Mouse (Mus musculus): ENCODE measurements around the gene Smco4.
"Not testable (repeated sequence)": the region's sequence is repeated elsewhere in the genome, so short reads cannot be mapped to it uniquely, and the experiment has no call there.

Gene Smco4

DNA sequence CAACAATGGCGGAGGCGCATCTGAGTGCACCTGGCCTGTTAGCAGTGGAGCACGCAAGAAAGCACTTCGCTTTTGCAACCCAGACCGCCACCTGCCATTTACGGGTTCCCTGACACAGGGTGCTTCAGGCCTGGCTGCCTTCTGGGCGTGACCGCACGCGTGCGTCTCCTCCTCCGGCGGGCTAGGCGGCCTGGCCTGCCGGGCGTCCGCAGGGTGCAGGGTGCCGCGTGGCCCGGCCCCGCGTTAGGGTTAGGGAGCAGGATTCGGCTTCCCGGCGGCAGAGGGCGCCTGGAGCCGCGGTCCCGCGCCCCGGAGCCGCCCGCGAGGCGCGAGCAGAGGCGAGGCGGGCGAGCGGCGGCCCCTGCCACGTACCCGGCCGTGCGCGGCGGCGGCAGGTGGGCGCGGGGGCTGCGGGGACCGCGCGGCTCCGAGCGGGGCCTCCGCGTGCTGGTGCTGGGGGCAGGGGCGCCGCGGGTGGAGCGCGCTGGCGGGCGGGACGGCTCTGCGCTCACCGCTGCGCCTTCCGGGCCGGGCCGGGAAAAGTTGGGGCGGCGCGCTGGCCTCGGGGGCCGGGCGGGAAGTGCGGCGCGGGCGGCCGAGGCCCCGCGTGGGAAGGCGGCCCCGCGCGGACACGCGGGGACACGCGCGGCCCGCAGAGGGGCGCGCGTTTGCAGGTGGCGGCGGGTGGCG is at the start of gene Smco4:
TSS of gene Smco4 (plus strand) at position 198 of the 690 bp plus-strand sequence.
- peak; percentile 61 to 76 for DNase-seq

DNA sequence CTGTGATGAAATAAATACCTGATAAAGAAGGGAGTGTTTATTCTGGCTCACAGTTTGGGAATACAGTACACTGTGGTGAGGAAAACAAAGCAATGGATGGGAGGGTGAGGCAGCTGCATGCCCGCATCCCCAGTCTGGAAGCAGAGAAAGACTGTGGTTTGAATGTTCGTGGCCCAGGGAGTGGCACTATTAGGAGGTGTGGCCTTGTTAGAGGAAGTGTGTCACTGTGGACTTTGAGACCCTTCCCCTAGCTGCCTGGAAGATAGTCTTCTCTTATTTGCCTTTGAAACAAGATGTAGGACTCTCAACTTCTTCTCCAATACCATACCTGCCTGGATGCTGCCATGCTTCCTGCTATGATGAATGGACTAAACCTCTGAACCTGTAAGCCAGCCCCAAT is 45.8 kb upstream of the Smco4 start:
- DNase-seq: no peak

DNA sequence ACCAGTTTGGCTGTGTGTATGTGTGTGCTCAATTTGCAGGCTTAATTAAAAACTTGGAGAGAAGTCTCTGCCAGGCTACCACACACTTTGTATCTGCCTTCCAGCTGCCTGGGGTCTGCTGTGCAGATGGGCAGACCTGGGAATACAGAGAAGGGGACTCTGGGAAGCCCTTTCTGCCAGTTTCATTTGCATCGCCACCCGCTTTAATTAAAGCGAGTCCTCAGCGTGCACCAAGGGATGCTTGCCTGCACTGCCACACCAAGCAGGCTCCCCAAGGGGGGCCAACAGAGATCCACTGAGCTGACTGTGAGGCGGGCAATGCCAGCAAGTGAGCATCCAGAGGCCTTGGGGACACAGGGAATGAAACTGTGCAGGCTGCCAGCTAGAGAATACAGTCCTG is 42.3 kb upstream of the Smco4 start:
- DNase-seq: peak in 1 of 2 experiments; percentile 7

DNA sequence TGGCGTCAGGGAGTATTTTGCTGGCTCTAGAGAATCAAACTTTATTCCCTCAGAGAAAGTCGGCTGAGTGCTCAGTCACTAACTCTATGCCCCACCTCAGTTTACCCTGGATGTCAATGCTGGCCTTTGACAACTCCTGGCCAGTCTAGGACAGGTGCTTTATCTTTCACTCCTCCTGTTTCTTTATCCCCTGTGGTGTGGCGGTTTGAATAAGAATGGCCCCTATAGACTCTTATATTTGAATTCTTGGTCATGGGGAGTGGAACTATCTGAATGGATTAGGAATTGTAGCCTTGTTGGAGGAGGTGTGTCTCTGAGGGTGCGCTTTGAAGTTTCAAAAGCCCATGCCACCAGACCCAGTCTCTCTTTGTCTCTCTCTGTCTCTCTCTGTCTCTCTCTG is 21.0 kb upstream of the Smco4 start:
- DNase-seq: no peak

DNA sequence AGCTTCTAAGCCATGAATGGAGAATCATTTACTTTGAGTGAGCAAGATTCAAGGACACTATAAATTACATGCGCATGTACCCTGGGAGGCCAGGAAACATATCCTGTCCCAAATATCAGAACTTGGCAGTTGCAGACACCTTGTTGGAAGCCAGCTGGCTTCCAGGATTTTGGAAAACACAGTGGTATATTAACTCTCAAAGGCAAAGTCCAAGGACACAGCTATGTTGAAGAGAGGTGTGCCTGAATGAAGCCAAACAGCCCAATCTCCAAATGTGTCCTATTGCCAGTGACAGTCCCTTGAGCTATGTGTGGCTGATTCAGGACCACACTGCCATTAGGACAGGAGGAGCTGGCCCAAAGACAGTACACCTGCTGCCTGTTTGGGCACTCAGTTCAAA is 20.0 kb upstream of the Smco4 start:
- peak; percentile 36 to 62 for DNase-seq

DNA sequence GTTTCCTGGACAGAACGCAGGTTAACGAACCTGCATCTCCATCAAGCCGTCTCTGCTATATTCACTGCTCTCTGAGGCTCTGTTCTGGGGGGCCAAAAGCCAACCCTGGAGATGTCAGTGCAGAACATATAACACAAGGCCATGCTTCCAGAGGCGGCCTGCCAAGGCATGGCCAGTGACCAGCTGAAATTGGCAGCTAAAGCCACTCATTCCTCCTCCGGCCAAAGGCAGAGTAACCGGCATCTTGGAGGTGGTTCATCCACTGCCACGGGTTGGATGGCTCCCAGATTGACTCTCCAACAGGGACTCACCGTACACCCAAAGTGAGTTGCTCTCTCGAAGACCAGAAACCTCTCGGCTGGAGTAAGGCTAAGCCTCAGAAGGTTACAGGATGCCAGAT is 15.7 kb upstream of the Smco4 start:
- peak; percentile 91 to 94 for DNase-seq

DNA sequence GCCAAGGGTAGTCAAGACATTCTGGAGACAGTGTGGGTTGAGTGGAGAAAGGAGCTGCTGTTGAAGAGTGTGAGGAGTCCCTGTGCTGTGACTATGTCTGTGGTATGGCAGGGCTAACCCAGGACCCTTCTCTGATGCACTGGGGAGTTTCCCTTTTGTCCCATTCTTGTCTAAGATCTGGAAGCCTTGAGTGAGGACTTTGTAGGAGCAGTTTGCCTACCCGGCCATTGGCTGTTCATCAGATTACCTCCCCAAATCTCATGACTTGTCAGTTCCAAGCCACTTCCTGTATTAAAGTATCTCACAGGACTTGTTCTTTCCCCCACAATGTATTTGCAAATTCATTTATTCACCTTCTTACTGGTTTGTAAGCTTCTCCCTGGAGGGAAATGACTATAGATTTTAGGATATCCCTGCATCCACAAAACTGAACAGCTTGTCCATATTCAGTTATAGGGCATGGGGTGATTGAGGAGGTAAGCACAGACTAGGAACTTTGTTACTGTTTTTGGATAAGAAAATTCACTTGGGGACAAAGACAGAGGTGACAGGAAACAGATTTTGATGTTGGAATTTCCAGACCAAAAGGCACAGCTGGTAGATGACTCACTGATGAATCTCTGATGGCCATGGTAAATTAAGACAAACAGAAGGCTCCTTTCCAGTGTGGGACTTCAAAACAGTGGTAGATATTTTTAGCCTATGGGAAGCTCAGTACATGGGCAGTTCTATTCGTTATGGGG is 5.4 kb upstream of the Smco4 start:
- no peak for DNase-seq

DNA sequence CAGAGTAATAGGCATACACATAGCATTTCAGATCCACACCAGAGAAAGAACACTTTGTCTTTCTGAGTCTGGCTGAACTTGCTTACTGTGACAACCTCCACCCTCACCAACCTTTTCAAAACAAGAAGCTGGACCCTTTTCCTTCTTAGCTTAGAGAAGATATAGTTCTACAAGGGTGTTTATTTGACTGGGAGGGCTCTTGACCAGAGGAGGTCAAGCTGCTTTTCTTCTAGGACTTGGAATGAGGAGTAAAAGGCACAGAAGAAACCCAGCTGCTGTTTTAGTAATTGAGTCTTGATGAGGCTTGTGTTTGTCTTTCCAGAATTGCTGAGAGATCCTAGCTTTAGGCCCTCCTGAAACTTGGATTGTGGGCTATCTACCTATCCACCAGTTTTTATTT is 3.9 kb upstream of the Smco4 start:
- DNase-seq: no peak

DNA sequence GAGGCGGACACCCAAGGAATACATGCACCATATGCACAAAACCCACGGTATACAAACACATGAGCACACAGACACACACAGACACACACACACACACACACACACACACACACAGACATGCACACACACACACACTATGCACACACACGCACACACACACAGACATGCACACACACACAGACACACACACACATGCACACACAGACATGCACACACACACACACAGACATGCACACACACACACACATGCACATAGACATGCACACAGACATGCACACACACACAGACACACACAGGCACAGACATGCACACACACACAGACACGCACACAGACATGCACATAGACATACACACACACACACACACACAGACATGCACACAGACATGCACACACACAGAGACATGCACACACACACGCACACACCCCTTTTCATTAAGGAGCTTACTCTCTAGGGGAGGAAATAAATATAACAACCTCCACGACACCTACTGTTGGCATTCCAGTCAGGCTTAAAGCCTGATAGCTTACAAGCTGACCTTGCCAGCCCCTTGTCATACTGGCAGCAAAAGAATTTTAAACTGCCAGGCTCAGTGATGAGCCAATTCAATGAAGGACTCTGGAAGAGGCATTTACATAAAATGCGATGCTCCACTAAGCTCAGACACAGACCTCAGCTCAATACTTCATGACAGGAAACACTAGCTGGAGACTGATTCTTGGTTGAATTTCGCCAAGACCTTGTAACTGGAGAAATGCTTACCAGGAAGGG is 2.7 kb upstream of the Smco4 start:
- peak in 1 of 2 experiments; percentile 37 for DNase-seq

DNA sequence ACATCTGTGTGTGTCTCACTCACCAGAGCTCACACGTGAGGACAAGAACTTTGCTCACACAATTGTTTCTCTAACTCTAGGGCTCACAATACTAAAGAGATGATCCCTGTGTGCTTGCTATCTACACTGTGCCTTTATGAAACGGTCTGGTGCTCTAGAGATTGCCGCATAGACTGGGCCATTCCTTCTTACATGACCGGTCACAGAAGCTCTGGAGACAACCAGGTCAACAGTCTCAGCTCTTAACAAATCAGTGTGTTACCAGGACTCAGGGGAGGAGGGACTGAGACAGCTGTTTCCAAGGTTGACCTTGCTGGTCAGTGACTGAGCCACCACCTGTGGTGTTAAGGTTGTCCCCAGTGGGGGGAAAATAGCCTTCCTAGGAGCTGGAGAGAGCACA is 1.5 kb upstream of the Smco4 start:
- DNase-seq: no peak

DNA sequence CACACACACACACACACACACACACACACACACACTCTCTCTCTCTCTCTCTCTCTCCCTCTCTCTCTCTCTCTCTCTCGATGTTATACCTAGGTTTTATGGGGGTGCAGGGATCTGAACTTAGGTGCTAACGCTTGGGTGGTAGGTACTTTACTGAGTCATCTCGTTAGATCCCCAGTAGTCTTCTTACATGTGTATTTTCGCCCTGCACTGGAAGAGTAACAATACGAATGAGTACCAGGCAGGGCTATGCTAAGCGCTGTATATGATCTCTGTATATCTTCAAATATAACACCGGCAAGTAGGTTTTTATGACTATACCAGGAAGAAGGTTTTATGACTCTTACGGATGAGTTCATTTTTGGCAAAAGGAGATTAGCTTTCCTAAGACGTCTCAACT is 831 bp upstream of the Smco4 start:
- DNase-seq: no peak

DNA sequence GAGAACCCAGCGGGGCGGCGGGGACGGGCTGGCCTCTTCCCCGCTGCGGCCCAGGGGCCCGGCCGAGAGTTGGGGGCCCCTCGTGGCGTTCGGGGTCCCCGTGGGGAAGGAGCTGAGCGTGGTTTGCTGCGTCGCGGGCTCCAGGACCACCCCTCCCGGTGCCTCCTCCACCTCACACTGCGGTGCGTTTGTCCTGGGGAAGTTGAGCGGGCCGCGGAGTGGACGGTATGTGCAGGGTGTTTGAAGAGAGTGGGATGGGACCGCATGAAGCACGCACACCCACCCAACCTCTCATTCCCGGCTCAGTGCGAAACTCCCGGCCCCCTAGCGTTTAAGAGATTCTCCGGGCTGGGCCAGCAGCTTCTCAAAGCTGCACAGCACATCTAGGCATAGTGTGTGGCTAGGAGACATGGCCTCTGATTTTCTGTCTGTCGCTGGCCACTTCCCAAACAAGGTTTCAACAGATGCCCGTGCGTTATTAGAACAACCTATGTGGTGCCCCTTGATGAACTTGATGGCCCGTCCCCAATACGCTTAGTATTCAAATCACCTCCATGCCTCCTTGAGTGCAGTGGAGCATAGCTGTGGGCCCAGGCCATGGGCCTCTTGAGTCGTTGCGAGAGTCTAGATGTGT is 810 bp downstream of the Smco4 start:
- peak; percentile 29 to 38 for DNase-seq

DNA sequence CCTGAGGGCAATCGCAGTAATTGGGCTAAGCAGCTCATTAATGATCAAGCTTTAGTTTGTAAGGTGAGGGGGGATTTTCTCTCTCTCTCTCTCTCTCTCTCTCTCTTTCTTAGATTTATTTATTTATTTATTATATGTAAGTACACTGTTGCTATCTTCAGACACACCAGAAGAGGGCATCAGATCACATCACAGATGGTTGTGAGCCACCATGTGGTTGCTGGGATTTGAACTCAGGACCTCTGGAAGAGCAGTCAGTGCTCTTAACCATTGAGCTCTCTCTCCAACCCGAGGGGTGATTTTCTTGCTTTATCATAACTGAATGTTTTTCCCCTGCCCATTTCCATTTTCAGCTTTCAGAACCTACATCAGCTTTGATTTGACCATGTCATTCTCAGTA is 2.0 kb downstream of the Smco4 start:
- not testable (repeated sequence) for DNase-seq

DNA sequence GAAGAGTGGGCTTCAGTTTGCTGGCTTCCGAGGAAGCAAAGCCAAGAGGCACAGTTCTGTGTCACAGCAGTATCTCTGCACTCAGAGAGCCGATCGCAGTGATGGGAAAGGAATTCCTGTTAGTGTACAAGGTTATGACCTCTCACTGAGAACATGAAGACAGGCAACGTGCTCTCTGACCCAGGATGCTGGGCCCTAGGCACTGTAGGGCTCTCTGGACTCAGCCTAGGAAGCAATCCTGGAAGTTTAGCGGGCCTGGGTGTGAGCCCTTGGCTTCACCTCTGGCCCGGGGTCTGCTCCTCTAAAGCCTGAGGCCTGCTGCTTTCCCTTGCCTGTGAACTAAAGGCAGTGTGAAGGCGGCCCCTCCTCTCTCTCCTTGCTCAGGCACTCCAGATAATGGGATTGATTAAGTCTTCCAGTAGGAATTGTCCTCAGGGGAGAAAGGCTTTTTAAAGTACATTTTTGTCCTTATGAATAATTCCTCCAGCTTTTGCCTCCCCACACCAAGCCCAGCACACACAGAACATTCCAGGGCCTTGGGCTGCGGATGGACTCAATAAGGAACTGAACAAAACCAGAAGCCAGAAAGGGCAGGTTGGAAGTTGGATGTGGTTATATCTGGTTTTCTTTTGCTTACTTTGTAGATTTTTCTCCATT is 2.8 kb downstream of the Smco4 start:
- no peak for DNase-seq

DNA sequence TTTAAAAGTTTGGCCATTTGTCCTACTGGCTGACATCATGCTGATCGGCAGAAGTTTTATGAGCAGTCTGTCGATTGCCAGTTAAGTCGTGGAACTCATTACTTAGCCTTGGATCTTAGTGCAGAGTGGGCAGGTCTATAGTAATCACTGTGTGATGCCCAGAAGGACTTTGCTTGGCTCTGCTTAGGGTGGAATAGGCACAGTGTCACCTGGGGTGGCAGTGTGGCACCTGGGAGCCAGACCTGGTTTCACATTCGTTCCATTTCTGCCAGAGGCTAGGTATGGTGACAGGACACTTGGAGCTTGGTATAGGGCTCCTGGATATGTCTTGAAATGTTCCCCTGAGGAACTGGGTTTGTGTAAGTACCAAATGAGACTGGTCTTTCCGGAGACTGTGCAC is 6.8 kb downstream of the Smco4 start:
- no peak for DNase-seq

DNA sequence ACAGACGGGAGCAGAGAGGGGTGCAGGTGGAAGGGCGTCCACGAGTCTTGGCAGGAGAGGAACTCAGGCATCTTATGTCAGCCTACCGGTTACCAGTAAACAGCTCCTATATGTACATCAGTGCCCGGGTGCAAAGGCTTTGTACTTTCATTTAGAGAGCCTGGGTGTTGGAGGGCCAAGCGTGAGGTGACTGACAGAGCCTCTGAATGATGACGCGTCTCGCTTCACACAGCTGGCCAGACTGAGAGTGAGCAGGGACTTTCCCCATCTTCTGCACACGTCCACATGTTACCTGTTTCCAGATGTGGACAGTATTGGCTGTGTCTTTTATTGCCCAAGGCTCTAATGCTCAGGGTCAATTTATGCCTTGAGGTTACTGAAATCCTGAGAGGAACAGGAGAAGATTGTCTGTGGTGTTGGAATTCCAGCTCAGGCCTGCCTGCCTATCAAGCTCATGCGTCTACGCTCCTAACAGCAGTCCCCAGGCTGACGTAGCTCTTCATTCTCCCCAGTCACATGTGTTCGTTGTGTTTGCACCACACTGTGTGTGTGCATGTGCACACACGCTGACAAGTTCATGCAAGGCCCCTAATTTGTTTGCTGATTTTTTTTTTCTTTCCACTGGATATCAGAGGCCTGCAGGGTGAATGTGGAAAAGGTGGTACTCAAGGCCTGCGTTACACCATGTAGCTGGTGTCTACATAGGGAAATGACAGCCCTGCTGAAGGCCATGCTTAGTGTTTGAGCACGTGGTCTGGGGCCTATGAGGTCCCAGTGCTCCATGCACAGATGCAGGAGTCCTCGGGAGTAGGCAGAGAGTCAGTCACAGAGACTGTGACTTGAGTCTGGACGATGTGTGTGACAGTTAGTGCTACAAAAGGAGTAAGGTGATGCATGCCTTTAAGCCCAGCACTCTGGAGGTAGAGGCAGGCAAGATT is 8.4 kb downstream of the Smco4 start:
- peak in 1 of 2 experiments; percentile 32 for DNase-seq

DNA sequence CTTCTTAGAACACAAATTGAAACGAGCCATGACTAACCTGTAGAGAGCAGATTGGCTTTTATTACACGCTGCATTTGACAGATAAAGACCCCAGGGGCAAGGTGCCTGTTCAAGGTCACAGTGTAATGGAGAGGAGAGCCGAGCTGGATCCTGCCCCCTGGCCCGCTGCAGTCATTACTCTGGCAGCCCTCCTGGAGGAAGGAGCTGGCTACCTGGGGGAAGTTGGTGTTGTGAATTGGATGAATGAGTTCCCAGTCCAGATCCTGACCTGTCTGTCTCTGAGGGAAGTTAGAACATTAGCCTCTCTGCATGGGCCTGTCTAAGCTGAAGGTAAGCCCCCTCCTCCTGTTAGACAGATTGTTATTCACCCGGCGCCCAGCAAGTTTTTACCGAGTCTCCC is 9.2 kb downstream of the Smco4 start:
- DNase-seq: no peak

DNA sequence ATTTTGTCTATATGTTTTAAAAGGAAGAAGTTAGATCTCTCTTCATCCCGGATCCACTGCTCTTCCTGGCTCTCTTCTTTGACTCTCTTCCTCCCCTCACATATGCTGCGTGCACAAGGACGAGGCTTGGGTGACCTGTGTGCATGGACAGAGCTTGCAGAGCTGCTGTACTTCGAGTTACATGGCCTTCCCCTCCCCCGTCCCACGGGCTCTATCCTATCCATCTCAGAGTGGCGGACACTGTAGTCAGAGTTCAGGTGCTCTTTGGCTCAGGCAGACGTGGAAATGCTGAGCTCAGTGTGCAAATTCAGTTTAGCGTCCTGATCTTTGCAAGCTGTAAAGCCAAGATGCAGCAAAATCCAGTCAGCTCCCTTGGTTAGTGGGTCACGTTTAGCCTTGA is 10.1 kb downstream of the Smco4 start:
- DNase-seq: no peak

DNA sequence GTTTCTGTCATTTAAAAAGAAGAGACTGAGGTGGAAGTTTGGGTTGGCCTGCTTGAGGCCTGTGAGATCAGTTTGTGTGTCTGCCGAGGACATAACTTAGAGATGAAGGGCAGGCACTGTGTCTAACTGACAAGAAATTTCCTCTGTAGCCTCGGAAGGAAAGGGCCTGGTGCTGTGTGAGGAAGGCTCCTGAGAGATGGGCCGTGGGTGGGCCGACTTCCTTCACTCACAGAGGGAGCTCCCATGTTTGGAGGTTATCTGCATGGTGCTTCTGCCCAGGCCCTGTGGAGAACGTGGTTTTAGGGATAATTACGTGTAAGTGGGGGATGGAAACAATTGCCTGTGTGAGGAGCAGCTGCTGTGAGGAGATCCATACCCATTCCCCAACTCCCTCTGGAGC is 10.6 kb downstream of the Smco4 start:
- no peak for DNase-seq

DNA sequence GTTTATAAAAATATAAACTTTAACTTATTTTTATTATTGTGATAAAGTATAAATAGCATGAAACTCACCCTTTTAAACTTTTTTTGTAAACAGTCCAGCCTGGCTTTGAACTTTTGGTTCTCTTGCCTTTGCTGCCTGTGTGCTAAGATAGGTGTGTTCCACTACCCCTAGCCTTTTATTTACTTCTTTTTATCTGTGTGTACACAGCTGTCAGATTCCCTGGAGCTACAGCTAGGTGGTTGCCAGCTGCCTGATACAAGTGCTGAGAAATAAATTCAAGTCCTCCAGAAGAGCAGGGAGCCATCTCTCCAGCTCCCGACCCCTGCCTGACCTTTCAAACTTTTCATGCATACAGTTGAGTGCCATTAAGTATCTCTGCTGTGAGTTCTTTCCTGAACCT is 12.1 kb downstream of the Smco4 start:
- no peak for DNase-seq

DNA sequence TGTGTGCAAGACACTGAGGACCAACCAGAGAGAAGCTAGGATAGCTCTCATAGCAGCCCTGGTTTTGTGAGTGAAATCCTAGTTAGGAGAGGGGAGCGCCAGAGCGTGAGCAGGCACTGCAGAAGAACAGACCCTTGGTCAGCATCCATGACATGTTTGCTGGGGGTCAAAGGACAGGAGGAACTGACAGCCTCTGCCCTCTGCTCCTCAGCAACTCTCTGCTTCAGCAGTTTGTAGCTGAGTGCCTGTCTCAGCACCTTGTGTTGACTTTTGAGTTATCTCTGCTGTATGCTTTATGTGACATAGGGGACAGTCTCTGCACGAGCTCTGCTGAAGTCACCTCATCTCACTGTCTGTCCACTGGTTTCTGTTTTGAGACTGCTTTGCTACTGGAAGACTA is 13.6 kb downstream of the Smco4 start:
- DNase-seq: no peak

DNA sequence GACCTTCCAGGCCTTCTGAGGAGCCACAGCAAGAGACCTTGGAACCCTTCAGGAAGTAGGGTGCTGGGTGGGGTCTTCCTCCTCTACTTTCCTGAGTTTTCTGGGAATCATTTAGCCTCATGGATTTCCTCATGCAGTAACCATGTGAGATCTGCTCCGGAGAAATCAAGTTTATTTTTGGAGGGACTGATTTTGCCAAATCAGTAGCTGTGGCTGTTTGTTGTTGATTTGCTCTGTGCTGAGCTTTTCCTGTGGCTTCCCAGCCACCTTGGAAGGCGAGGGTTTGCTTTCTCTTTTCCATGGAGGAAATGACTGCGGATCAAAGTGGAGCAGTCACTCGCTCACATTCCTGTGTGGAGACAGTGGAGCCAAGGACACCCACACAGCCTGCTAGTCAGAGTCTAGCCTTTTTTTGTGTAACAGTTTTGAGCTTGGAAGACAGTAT is 14.2 kb downstream of the Smco4 start:
- DNase-seq: no peak
